Mouse (Mus musculus): ENCODE measurements at regions not wholly inside any gene's neighbourhood (a gene's known extent, or its start where the extent isn't known, plus 50 kb on each side); places are given as distances from the start of the nearest gene placed in this dataset.

- DNase-seq (ENCODE audit: extremely low spot score, low spot score): no peak
Observed at GRCm38 (mm10) chr3:120123155-120123554, 338.9 kb upstream of the Ptbp2 start.

- no peak for DNase-seq (ENCODE audit: extremely low spot score, low spot score)
Observed at GRCm38 (mm10) chr3:120083171-120083932, 299.1 kb upstream of the Ptbp2 start.

DNA sequence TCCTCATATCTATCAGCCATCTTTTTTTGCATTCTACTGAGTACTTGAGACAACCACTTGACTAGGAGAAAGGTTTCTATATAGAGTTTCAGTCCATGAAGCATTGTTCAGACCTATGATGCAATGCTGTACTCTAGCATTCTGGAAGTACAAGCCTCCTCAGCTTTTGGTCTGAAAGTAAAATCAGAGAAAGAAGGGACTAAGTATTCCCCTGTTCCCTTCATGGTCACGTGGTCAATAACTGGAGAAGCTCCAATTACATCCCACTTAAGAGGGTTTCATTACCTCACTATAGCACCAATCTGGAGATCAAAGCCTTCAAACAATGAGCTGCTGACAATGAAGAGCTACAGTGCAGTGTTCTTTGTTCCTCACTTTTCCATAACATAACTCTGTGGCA, 289.3 kb upstream of the Ptbp2 start:
- no peak for DNase-seq (ENCODE audit: extremely low spot score, low spot score)

- no peak for DNase-seq (ENCODE audit: extremely low spot score, low spot score)
Observed at GRCm38 (mm10) chr3:120065714-120066113, 281.4 kb upstream of the Ptbp2 start.

GRCm38 (mm10) chr3:120064854-120065480, 280.7 kb upstream of the Ptbp2 start:
- DNase-seq (ENCODE audit: extremely low spot score, low spot score): no peak

DNA sequence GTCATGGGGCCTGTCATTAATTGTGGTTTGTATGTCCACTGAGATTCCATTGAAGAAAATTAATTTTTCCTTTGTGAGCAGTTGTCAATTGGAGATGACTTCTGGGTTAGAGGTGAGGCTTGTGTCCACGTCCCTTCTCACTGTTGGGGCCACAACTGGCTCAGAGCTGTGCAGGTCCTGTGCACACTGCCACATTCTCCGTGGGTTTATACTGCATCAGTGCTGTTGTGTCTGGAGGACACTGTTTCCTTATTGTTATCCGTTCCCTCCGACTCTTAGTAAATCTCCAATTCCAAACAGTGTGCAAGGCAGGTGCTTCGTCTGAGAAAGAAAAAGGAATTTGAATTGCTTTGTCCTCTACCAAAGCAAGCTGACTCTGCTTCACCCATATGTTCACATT, 278.0 kb upstream of the Ptbp2 start:
- DNase-seq (ENCODE audit: extremely low spot score, low spot score): no peak

- DNase-seq (ENCODE audit: extremely low spot score, low spot score): no peak
Observed at GRCm38 (mm10) chr3:120059959-120060358, 275.7 kb upstream of the Ptbp2 start.

GRCm38 (mm10) chr3:120055216-120056154, 271.2 kb upstream of the Ptbp2 start:
- no peak for DNase-seq (ENCODE audit: extremely low spot score, low spot score)

GRCm38 (mm10) chr3:120047238-120047637, 263.0 kb upstream of the Ptbp2 start:
- DNase-seq (ENCODE audit: extremely low spot score, low spot score): no peak

DNA sequence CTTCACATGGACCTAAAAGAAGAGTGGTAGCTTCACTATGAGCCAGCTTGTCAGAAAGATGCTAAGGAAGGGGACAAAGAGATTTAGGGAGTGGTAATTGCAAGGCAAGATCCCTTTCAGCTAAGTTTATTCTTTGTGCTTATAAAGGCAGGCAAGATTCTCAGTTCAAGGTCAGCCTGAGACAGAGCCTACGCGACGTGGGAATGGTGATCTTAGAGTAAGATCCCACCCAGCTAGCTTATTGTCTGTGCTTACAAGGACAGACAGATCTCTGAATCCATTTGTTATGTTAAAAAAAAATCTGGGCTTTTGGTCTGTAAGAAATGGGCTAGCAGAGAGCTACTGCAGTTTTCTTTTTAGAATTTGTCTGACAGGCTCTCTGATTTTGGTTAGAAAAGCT, 253.3 kb upstream of the Ptbp2 start:
- DNase-seq (ENCODE audit: extremely low spot score, low spot score): no peak

DNA sequence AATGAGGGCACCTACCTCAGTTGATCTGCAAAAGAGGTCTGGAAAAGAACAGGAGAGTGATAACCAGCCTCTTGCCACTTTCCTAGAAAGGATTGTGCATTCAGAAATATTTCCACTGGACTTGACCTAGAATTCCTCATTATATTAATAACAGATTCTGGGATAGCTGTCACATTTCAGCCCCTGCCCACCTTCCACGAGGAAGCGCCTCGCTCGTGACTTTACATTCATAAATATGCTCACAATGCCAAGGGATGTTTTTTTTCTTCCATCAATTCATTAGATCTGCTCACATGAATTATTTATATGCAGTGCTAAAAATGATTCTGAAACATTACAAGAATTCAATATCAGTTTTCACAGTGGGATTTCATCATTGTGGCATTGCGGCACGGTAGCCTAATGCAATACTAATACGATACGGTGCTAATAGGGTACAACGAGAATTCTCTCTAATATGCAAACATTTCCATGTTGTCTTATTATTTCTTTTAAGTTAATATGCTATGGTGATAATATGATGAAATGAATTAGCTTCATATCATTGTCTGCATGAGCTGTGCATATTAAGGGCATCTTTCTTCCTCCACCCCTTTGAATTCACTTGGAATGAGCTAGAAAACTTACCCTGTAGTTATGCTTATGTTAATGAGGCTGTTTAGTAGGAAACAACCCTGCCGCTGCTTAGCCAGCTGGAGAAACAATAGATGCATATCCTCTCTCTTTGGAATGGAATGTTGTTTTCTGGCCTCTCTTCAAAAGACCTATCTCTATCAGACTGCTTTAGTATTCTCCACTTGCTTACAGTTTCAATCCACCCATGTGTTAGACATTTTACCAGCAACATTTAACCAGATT, 235.8 kb upstream of the Ptbp2 start:
- no peak for DNase-seq (ENCODE audit: extremely low spot score, low spot score)

DNA sequence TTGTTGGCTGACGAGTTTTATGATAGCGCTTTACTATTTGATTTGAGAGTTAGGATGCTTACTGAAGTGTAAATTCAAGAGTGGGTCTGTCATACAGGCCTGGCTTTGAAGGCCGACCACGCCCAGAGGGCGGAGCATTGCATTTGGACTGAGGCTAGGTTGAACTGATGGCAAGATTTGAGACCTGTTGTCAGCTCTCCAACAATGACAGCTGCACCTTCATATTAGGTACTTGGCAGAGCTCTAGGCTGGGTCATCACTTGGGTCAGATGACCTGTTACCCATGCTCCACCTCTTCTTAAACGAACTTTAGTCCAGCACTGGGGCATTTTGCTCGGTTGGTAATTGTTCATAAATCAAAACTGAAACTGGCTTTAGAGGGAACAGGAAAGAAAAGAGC, 231.1 kb upstream of the Ptbp2 start:
- no peak for DNase-seq (ENCODE audit: extremely low spot score, low spot score)

- DNase-seq (ENCODE audit: extremely low spot score, low spot score): no peak
Observed at GRCm38 (mm10) chr3:120011861-120012260, 227.6 kb upstream of the Ptbp2 start.

- DNase-seq (ENCODE audit: extremely low spot score, low spot score): no peak
Observed at GRCm38 (mm10) chr3:120008110-120008509, 223.8 kb upstream of the Ptbp2 start.

GRCm38 (mm10) chr3:120004588-120004987, 220.3 kb upstream of the Ptbp2 start:
- no peak for DNase-seq (ENCODE audit: extremely low spot score, low spot score)

- DNase-seq (ENCODE audit: extremely low spot score, low spot score): no peak
Observed at GRCm38 (mm10) chr3:120000281-120000680, 216.0 kb upstream of the Ptbp2 start.

GRCm38 (mm10) chr3:119996258-119996988, 212.2 kb upstream of the Ptbp2 start:
- DNase-seq (ENCODE audit: extremely low spot score, low spot score): no peak

GRCm38 (mm10) chr3:119995781-119996180, 211.5 kb upstream of the Ptbp2 start:
- no peak for DNase-seq (ENCODE audit: extremely low spot score, low spot score)

DNA sequence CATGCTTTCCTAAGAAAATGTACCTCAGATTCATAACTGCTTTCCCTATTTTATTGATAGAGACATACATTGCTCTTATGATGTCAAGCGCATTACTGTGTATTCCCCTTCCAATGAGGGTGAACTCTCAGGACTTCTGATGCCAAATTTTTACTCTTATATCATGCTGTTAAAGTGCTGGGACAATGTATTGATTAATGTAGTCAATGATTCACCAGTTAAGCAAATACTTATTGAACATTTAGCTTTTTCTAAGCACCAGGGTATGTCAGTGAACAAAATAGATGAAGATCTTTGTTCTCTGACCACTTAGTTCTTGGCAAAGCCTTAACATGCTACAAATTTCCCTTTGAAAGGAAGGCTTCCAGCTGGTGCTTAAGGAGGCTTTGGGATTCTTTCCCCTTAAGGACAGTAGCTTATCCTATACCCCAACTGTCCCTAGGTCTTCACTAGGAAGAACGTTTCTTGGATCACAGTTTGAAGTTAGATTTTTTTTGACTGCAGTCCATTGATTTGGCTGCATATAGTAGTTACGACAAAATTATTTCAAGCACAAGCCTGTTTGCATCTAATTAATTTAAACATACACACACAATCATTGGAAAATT, 203.1 kb upstream of the Ptbp2 start:
- no peak for DNase-seq (ENCODE audit: extremely low spot score, low spot score)

- DNase-seq (ENCODE audit: extremely low spot score, low spot score): no peak
Observed at GRCm38 (mm10) chr3:119977349-119977748, 193.1 kb upstream of the Ptbp2 start.
